In the genomic region with DNA sequence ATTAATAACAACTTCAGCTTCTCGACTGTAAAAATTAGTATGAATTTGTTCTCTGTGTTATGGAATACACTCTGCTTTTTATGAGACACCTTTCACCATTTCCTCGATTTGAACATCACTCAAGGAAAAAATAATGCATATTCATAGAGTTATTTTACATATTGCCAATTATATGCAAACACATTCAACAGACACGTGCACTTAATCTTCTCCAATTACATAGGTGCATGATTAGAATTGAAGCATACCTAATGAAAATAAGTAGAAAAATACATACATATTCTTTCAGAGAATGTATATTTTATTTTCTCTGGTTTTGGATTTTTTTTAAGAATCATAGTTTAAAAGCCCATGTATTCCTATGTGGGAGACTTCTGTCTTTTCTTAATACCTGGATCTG, we compare ENCODE assay signal across 25 mouse cellular contexts.
"Had no signal": no experiment of that assay in that cellular context is flagged by ENCODE, and none has a peak within 500 bp of the region (broad histone marks: within the 10 kb centered on the region; RNA-seq: fewer than 3 reads in every experiment).

No protein-coding gene starts in this region.

- H3K4me1 ChIP-seq: hindbrain, embryonic 12.5 days; kidney, embryonic 15.5 days; limb, embryonic 10.5 days; limb, embryonic 12.5 days had no signal

- ATAC-seq: forebrain, postnatal 0 days; hindbrain, embryonic 16.5 days; inflammation-experienced regulatory T-cells, adult 6 months had no signal

- H3K9ac ChIP-seq: forebrain, postnatal 0 days; heart, embryonic 13.5 days; heart, embryonic 15.5 days; hindbrain, embryonic 12.5 days; hindbrain, embryonic 14.5 days; kidney, embryonic 15.5 days; limb, embryonic 12.5 days had no signal

- H3K4me2 ChIP-seq: heart, embryonic 11.5 days; heart, embryonic 15.5 days; hindbrain, embryonic 12.5 days; hindbrain, embryonic 14.5 days; kidney, embryonic 15.5 days; limb, embryonic 12.5 days had no signal

- H3K36me3 ChIP-seq: heart, embryonic 13.5 days; heart, embryonic 15.5 days; hindbrain, embryonic 12.5 days; kidney, embryonic 15.5 days; limb, embryonic 10.5 days; limb, embryonic 12.5 days had no signal

- H3K9me3 ChIP-seq: heart, embryonic 13.5 days; heart, embryonic 15.5 days; hindbrain, embryonic 12.5 days; kidney, embryonic 15.5 days; limb, embryonic 10.5 days; limb, embryonic 12.5 days had no signal

- H3K27me3 ChIP-seq: heart, embryonic 13.5 days; heart, embryonic 15.5 days; hindbrain, embryonic 12.5 days; kidney, embryonic 15.5 days; limb, embryonic 12.5 days had no signal

- H3K27ac ChIP-seq: heart, adult 2 months; heart, embryonic 15.5 days; hindbrain, embryonic 12.5 days; hindbrain, embryonic 14.5 days; kidney, embryonic 15.5 days; kidney, postnatal 0 days; layer of hippocampus, adult 2 months; left cerebral cortex, adult 2 months; limb, embryonic 10.5 days; limb, embryonic 12.5 days had no signal

- H3K4me3 ChIP-seq: heart, adult 2 months; heart, embryonic 13.5 days; heart, embryonic 15.5 days; hindbrain, embryonic 12.5 days; kidney, embryonic 15.5 days; layer of hippocampus, adult 2 months; left cerebral cortex, adult 2 months; limb, embryonic 10.5 days; limb, embryonic 12.5 days had no signal

- DNase-seq: forebrain, postnatal 0 days; gastrocnemius, postnatal 14 days; gastrocnemius, postnatal 36 days; heart, adult 11 months; heart, adult 2 months; heart, postnatal 14 days; heart, postnatal 36 days; kidney, adult 11 months; kidney, adult 2 months; kidney, adult 9 months; kidney, postnatal 25 days; kidney, postnatal 4 days had no signal
